Mouse (Mus musculus): Measurements from ENCODE around the gene Cd200r1. TPM values are rescaled to one million over a fixed set of nuclear protein-coding genes. Genes with fewer than 3 reads are reported as not detected.

The Cd200r1 gene
- polyA plus RNA-seq, 1 experiment from 2014 or later, result 1.2 TPM

GRCm38 (mm10) chr16:44748007-44748406 is 17.5 kb upstream of the Cd200r1 start:
- Histone ChIP-seq H3K27ac (ENCODE audit: low read depth, low read length) (no peak overlapping the region), H3K9ac (ENCODE audit: low read length) (no peak overlapping the region), H3K4me2 (no peak overlapping the region), H3K36me3 (ENCODE audit: control insufficient read depth, insufficient read depth, low read length) (no peaks in the 10 kb centered on the region), H3K27me3 (ENCODE audit: control insufficient read depth, insufficient read depth, low read length) (no peaks in the 10 kb centered on the region), H3K4me3 (ENCODE audit: low read depth, low read length) (no peak overlapping the region), H3K4me1 (ENCODE audit: control insufficient read depth, insufficient read depth, low read length) (peaks cover 13% of the 10 kb centered on the region), H3K9me3 (ENCODE audit: control insufficient read depth, low read length) (no peaks in the 10 kb centered on the region)
- ATAC-seq (ENCODE audit: low FRiP score) (no peak), DNase-seq (ENCODE audit: low spot score, missing footprints) (no peak)
- 65% methylated on average over 3 of the region's 3 CpGs for WGBS

- H3K9me3 ChIP-seq (ENCODE audit: control insufficient read depth, low read length), result no peaks in the 10 kb centered on the region
- H3K27ac ChIP-seq (ENCODE audit: low read depth, low read length), result no peak overlapping the region
- 94% methylated on average over 8 of the region's 8 CpGs for WGBS
- no peaks in the 10 kb centered on the region for H3K4me1 ChIP-seq (ENCODE audit: control insufficient read depth, insufficient read depth, low read length)
- H3K4me3 ChIP-seq (ENCODE audit: low read depth, low read length), result no peak overlapping the region
- no peak for ATAC-seq (ENCODE audit: low FRiP score)
- H3K9ac ChIP-seq (ENCODE audit: low read length), result no peak overlapping the region
- no peaks in the 10 kb centered on the region for H3K36me3 ChIP-seq (ENCODE audit: control insufficient read depth, insufficient read depth, low read length)
- H3K27me3 ChIP-seq (ENCODE audit: control insufficient read depth, insufficient read depth, low read length), result no peaks in the 10 kb centered on the region
- DNase-seq (ENCODE audit: low spot score, missing footprints), result no peak
- no peak overlapping the region for H3K4me2 ChIP-seq
These were observed 7.8 kb upstream of the Cd200r1 start for GRCm38 (mm10) chr16:44757700-44758099.

GRCm38 (mm10) chr16:44761811-44762210 is 3.7 kb upstream of the Cd200r1 start:
- Histone ChIP-seq H3K4me1 (ENCODE audit: control insufficient read depth, insufficient read depth, low read length) (no peaks in the 10 kb centered on the region), H3K9me3 (ENCODE audit: control insufficient read depth, low read length) (no peaks in the 10 kb centered on the region), H3K27ac (ENCODE audit: low read depth, low read length) (no peak overlapping the region), H3K36me3 (ENCODE audit: control insufficient read depth, insufficient read depth, low read length) (no peaks in the 10 kb centered on the region), H3K4me3 (ENCODE audit: low read depth, low read length) (no peak overlapping the region), H3K9ac (ENCODE audit: low read length) (no peak overlapping the region), H3K27me3 (ENCODE audit: control insufficient read depth, insufficient read depth, low read length) (no peaks in the 10 kb centered on the region), H3K4me2 (no peak overlapping the region)
- 68% methylated on average over 1 of the region's 1 CpGs for WGBS
- ATAC-seq (ENCODE audit: low FRiP score) (no peak), DNase-seq (ENCODE audit: low spot score, missing footprints) (no peak)

- WGBS, result 90% methylated on average over 9 of the region's 9 CpGs
- no peak overlapping the region for H3K27ac ChIP-seq (ENCODE audit: low read depth, low read length)
- no peaks in the 10 kb centered on the region for H3K27me3 ChIP-seq (ENCODE audit: control insufficient read depth, insufficient read depth, low read length)
- no peak overlapping the region for H3K4me3 ChIP-seq (ENCODE audit: low read depth, low read length)
- no peaks in the 10 kb centered on the region for H3K9me3 ChIP-seq (ENCODE audit: control insufficient read depth, low read length)
- H3K4me2 ChIP-seq, result no peak overlapping the region
- no peak overlapping the region for H3K9ac ChIP-seq (ENCODE audit: low read length)
- DNase-seq (ENCODE audit: low spot score, missing footprints) (no peak), ATAC-seq (ENCODE audit: low FRiP score) (no peak)
- H3K36me3 ChIP-seq (ENCODE audit: control insufficient read depth, insufficient read depth, low read length), result no peaks in the 10 kb centered on the region
- H3K4me1 ChIP-seq (ENCODE audit: control insufficient read depth, insufficient read depth, low read length), result no peaks in the 10 kb centered on the region
These were observed 870 bp downstream of the Cd200r1 start for GRCm38 (mm10) chr16:44766320-44766892.

- no peak overlapping the region for H3K4me3 ChIP-seq (ENCODE audit: low read depth, low read length)
- H3K27ac ChIP-seq (ENCODE audit: low read depth, low read length), result no peak overlapping the region
- 89% methylated on average over 7 of the region's 7 CpGs for WGBS
- no peaks in the 10 kb centered on the region for H3K27me3 ChIP-seq (ENCODE audit: control insufficient read depth, insufficient read depth, low read length)
- H3K9me3 ChIP-seq (ENCODE audit: control insufficient read depth, low read length), result no peaks in the 10 kb centered on the region
- no peaks in the 10 kb centered on the region for H3K36me3 ChIP-seq (ENCODE audit: control insufficient read depth, insufficient read depth, low read length)
- H3K4me2 ChIP-seq, result no peak overlapping the region
- no peaks in the 10 kb centered on the region for H3K4me1 ChIP-seq (ENCODE audit: control insufficient read depth, insufficient read depth, low read length)
- H3K9ac ChIP-seq (ENCODE audit: low read length), result no peak overlapping the region
- DNase-seq (ENCODE audit: low spot score, missing footprints) (no peak), ATAC-seq (ENCODE audit: low FRiP score) (no peak)
These were observed 2.0 kb downstream of the Cd200r1 start for GRCm38 (mm10) chr16:44767506-44767905.

GRCm38 (mm10) chr16:44767967-44768366 is 2.4 kb downstream of the Cd200r1 start:
- no peak for ATAC-seq (ENCODE audit: low FRiP score)
- Histone ChIP-seq H3K9ac (ENCODE audit: low read length) (no peak overlapping the region), H3K9me3 (ENCODE audit: control insufficient read depth, low read length) (no peaks in the 10 kb centered on the region), H3K36me3 (ENCODE audit: control insufficient read depth, insufficient read depth, low read length) (no peaks in the 10 kb centered on the region), H3K4me1 (ENCODE audit: control insufficient read depth, insufficient read depth, low read length) (no peaks in the 10 kb centered on the region), H3K27me3 (ENCODE audit: control insufficient read depth, insufficient read depth, low read length) (no peaks in the 10 kb centered on the region), H3K4me2 (no peak overlapping the region), H3K27ac (ENCODE audit: low read depth, low read length) (no peak overlapping the region), H3K4me3 (ENCODE audit: low read depth, low read length) (no peak overlapping the region)
- WGBS, result 54% methylated on average over 2 of the region's 2 CpGs
- DNase-seq (ENCODE audit: low spot score, missing footprints), result peak; percentile 89

- no peak overlapping the region for H3K27ac ChIP-seq (ENCODE audit: low read depth, low read length)
- H3K27me3 ChIP-seq (ENCODE audit: control insufficient read depth, insufficient read depth, low read length), result no peaks in the 10 kb centered on the region
- H3K4me1 ChIP-seq (ENCODE audit: control insufficient read depth, insufficient read depth, low read length), result no peaks in the 10 kb centered on the region
- WGBS, result 76% methylated on average over 6 of the region's 6 CpGs
- no peak for ATAC-seq (ENCODE audit: low FRiP score)
- H3K9ac ChIP-seq (ENCODE audit: low read length), result no peak overlapping the region
- no peak overlapping the region for H3K4me2 ChIP-seq
- no peaks in the 10 kb centered on the region for H3K9me3 ChIP-seq (ENCODE audit: control insufficient read depth, low read length)
- H3K4me3 ChIP-seq (ENCODE audit: low read depth, low read length), result no peak overlapping the region
- no peak for DNase-seq (ENCODE audit: low spot score, missing footprints)
- H3K36me3 ChIP-seq (ENCODE audit: control insufficient read depth, insufficient read depth, low read length), result no peaks in the 10 kb centered on the region
These were observed 7.0 kb downstream of the Cd200r1 start for GRCm38 (mm10) chr16:44772577-44772976.

GRCm38 (mm10) chr16:44773673-44774072 is 8.1 kb downstream of the Cd200r1 start:
- H3K27me3 ChIP-seq (ENCODE audit: control insufficient read depth, insufficient read depth, low read length), result no peaks in the 10 kb centered on the region
- DNase-seq (ENCODE audit: low spot score, missing footprints), result no peak
- H3K4me2 ChIP-seq, result no peak overlapping the region
- no peaks in the 10 kb centered on the region for H3K36me3 ChIP-seq (ENCODE audit: control insufficient read depth, insufficient read depth, low read length)
- H3K4me3 ChIP-seq (ENCODE audit: low read depth, low read length), result no peak overlapping the region
- 91% methylated on average over 3 of the region's 3 CpGs for WGBS
- ATAC-seq (ENCODE audit: low FRiP score), result no peak
- H3K4me1 ChIP-seq (ENCODE audit: control insufficient read depth, insufficient read depth, low read length), result no peaks in the 10 kb centered on the region
- no peaks in the 10 kb centered on the region for H3K9me3 ChIP-seq (ENCODE audit: control insufficient read depth, low read length)
- H3K9ac ChIP-seq (ENCODE audit: low read length), result no peak overlapping the region
- no peak overlapping the region for H3K27ac ChIP-seq (ENCODE audit: low read depth, low read length)

- H3K27me3 ChIP-seq (ENCODE audit: control insufficient read depth, insufficient read depth, low read length), result no peaks in the 10 kb centered on the region
- WGBS, result 92% methylated on average over 6 of the region's 6 CpGs
- H3K9me3 ChIP-seq (ENCODE audit: control insufficient read depth, low read length), result no peaks in the 10 kb centered on the region
- DNase-seq (ENCODE audit: low spot score, missing footprints) (no peak), ATAC-seq (ENCODE audit: low FRiP score) (no peak)
- no peaks in the 10 kb centered on the region for H3K4me1 ChIP-seq (ENCODE audit: control insufficient read depth, insufficient read depth, low read length)
- no peak overlapping the region for H3K4me3 ChIP-seq (ENCODE audit: low read depth, low read length)
- no peak overlapping the region for H3K4me2 ChIP-seq
- no peaks in the 10 kb centered on the region for H3K36me3 ChIP-seq (ENCODE audit: control insufficient read depth, insufficient read depth, low read length)
- no peak overlapping the region for H3K27ac ChIP-seq (ENCODE audit: low read depth, low read length)
- no peak overlapping the region for H3K9ac ChIP-seq (ENCODE audit: low read length)
These were observed 8.7 kb downstream of the Cd200r1 start for GRCm38 (mm10) chr16:44774201-44774600.

All from midbrain, embryonic 11.5 days (tissue).